Mouse (Mus musculus) spleen, embryonic (tissue): ENCODE measurements around the gene Tmem159.

Experiments
- CTCF ChIA-PET: fragments of 350-600 bp; sonication (Branson Sonifier 250); formaldehyde crosslinking; loops from one replicate; lab custom pipeline; 2022; lab: Charles Lee

Tmem159 gene

GRCm38 (mm10) chr7:120142743-120143142 lies 40.6 kb downstream of the Tmem159 start:
- CTCF ChIA-PET = no interaction called here

DNA sequence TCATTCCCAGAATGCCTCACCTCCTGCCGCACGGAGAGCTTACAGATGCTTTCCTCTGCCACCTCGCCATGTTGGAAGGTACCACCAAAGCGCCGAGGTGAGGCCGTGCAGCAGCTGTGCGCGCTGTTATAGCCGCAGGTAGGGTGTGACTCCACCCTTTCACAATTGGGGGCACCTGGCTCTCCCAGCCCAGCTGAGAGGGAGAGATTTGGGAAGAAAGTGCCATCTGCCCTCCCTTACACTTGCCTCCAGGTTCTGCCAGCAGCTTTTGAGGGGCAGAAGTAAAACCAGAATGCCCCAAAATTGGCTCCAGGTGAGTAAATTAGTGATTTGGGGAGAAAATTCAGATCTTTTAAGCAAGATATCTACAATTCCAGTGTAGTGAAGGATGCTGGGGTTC lies 43.0 kb downstream of the Tmem159 start, which contains the start of gene Zp2:
Zp2 (minus strand) TSS at position 101 of the 400 bp plus-strand sequence.
- CTCF ChIA-PET = no interaction called here

GRCm38 (mm10) chr7:120150257-120150656 lies 48.1 kb downstream of the Tmem159 start:
- CTCF ChIA-PET = no interaction called here

DNA sequence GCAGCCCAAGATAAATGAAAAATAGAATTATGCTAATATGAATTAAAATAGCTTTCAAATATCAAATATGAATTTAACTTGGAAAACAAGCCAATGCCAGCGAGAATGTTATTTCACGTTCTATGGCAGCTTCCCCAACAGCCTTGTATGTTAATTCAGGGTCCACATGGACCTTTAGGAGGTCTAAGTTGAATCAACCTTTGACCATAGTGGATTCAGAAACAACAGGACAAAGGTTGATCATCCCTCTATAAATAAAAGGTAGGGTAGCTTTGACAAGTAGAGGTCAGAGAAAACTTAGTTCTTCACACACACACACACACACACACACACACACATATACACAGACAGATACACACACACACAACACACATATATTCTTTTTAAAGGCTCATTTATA lies 48.7 kb downstream of the Tmem159 start:
- CTCF ChIA-PET = no interaction called here

DNA sequence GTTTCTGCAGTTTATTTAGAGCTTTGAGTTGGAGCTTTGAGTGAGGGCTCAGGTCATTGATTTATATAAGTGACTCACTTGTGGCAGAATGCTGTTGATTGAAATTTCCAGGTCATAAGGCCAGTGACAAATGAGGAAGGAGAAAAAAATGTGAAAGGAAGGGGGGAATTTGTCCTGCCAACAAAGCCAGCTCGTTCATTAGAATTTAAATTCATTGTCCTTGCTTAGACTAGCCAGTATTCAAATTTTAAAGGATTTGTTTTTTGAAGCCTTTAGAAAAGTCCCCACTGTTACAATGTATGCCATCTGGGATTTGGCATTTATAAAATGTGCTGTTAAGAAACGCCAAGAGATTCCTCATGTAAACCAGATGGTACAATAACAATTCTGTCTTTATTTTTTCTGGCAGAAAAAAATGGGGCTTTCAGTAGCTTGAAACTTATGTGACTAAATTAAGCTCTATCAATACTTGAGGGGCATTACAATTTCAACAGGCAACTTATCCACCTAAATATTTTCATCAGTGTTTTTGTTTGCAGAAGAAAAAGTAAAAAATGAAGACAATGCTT lies 54.8 kb downstream of the Tmem159 start:
- CTCF ChIA-PET = no interaction called here

DNA sequence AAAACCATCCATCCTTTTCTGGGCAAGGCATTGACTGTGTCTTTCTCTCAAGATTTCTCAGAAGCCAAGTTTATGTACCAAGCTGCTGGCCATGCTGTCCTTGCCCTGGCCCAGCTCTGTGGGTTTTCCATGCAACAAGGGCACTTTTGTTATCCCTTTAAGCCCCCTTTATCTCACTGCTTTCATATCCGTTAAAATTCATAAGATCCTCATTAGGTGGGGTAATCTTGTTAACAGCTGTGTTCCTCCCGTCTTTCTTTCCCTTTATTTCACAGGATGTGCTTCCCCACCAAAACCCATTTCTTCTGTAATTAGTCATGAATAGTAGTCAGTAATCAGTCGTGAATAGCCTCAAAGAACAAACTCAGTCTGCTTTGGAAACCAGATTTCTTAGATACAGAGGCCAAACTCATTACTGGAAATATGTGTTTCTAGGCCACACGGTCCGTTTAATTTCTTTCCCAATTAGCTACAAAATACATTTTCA lies 55.5 kb downstream of the Tmem159 start:
- CTCF ChIA-PET = no interaction called here

DNA sequence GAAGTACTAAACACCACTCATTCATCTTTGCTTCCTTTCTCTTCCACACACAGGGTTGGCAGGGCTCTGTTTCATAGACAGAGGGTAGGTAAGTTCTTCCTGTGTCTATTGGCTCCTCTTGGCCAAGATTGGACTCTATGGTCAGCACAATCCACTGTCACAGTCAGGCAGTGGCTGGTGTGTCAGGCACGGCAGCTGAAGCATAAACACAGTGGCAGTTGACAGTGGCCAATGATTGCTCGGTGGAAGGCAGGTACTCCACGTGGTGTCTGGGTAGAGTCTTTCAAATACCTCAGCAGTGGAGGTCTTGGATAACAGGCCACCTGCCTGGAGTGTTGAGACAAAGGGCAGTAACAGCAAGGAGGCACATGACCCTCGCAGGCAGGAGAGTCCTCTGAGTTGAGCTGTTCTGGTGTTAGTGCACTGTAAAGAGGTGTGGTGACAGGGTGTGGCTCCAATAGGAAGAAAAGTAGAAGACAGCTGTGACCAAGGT lies 56.0 kb downstream of the Tmem159 start:
- CTCF ChIA-PET = no interaction called here

- CTCF ChIA-PET = no interaction called here
These were observed 61.6 kb downstream of the Tmem159 start for GRCm38 (mm10) chr7:120163581-120164251.
